Mouse (Mus musculus): ENCODE results near the gene Palm.

- TF ChIP-seq EP300 (IDR thresholded peaks at IDR 0.05; ENCODE audit: low read depth) (no peak), CTCF (IDR thresholded peaks at IDR 0.05; ENCODE audit: low read depth) (no peak)
Measured at GRCm38 (mm10) chr10:79754856-79755516, 38.4 kb upstream of the Palm start, which contains the start of gene Fgf22.
